Mouse (Mus musculus): ENCODE results near the gene Tmcc3. TPM values are rescaled to one million over a fixed set of nuclear protein-coding genes. Genes with fewer than 3 reads are reported as not detected.

Tmcc3 gene
- total RNA-seq, 1 experiment: 7.0 TPM

GRCm38 (mm10) chr10:94496826-94497440 is 185.2 kb downstream of the Tmcc3 start:
- Histone ChIP-seq H3K9me3 (ENCODE audit: control insufficient read depth, insufficient read depth, low read depth, low read length) (no peaks in the 10 kb centered on the region), H3K9ac (ENCODE audit: insufficient read depth, low read depth, low read length, poor library complexity, severe bottlenecking) (no peak overlapping the region), H3K27ac (ENCODE audit: insufficient read depth, low read depth, low read length, poor library complexity, severe bottlenecking) (no peak overlapping the region), H3K4me3 (ENCODE audit: insufficient read depth in 1 of 2, low read depth in 1 of 2, low read length in 2 of 2, poor library complexity in 1 of 2, severe bottlenecking in 1 of 2) (no peak overlapping the region), H3K36me3 (ENCODE audit: control insufficient read depth, insufficient read depth, low read length, poor library complexity, severe bottlenecking) (no peaks in the 10 kb centered on the region), H3K4me1 (ENCODE audit: control insufficient read depth in 2 of 2, insufficient read depth in 2 of 2, low read length in 2 of 2, poor library complexity in 1 of 2) (no peaks in the 10 kb centered on the region)
- in situ Hi-C loops (cut with MboI; ENCODE audit: low sequenced_read_pairs in 2 of 2, unreplicated experiment in 2 of 2): no loop called here
- no peak for DNase-seq (ENCODE audit: low read depth, low spot score)
- TF ChIP-seq HCFC1 (IDR thresholded peaks at IDR 0.05; ENCODE audit: borderline replicate concordance, insufficient read depth, low read length) (no peak), MAFK (IDR thresholded peaks at IDR 0.05; ENCODE audit: insufficient read depth, low read depth, low read length) (no peak), CHD2 (IDR thresholded peaks at IDR 0.05; ENCODE audit: low read depth, low read length) (no peak), ZNF384 (IDR thresholded peaks at IDR 0.05; ENCODE audit: low read depth, low read length) (no peak), ZC3H11A (IDR thresholded peaks at IDR 0.05; ENCODE audit: borderline replicate concordance, low read depth, low read length) (no peak)

DNA sequence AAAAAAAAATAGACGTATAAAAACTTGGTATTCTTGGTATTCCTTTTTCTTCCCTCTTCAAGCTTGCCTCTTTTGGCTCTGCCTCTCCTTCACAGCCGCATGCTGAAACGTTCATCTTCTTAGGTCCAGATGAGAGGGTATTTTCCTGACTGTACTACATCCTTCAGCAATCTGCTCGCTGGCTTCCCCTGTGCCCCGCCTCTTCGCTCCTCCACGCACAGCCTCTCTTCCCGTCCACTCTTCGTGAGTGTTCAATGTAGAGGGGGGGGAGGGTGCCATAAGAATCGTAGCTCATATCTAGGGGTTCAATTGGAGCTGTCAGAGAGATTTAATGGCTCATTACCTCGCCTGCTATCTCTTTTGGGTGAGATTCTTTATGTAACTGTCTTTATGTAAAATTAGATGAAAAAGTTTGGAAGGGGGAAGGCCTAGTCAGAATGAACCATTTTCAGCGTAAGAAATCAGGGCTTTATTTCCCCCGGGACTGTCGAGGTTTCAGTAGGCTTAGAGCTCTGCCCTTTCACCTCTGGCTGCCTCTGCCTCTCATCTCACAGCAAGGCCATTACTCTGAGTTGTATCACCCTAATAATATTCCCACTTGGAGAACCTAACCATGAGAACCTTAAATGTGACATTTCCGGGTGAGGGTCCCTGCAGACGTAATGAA is 188.6 kb downstream of the Tmcc3 start:
- no peak for DNase-seq (ENCODE audit: low read depth, low spot score)
- H3K27ac ChIP-seq (ENCODE audit: insufficient read depth, low read depth, low read length, poor library complexity, severe bottlenecking): no peak overlapping the region
- no peaks in the 10 kb centered on the region for H3K36me3 ChIP-seq (ENCODE audit: control insufficient read depth, insufficient read depth, low read length, poor library complexity, severe bottlenecking)
- no peak for TF ChIP-seq ZNF384 (IDR thresholded peaks at IDR 0.05; ENCODE audit: low read depth, low read length)
- no peak for TF ChIP-seq CHD2 (IDR thresholded peaks at IDR 0.05; ENCODE audit: low read depth, low read length)
- no peak for TF ChIP-seq ZC3H11A (IDR thresholded peaks at IDR 0.05; ENCODE audit: borderline replicate concordance, low read depth, low read length)
- no peak for TF ChIP-seq HCFC1 (IDR thresholded peaks at IDR 0.05; ENCODE audit: borderline replicate concordance, insufficient read depth, low read length)
- TF ChIP-seq MAFK (IDR thresholded peaks at IDR 0.05; ENCODE audit: insufficient read depth, low read depth, low read length): no peak
- H3K9me3 ChIP-seq (ENCODE audit: control insufficient read depth, insufficient read depth, low read depth, low read length): no peaks in the 10 kb centered on the region
- H3K4me3 ChIP-seq (ENCODE audit: insufficient read depth in 1 of 2, low read depth in 1 of 2, low read length in 2 of 2, poor library complexity in 1 of 2, severe bottlenecking in 1 of 2): no peak overlapping the region
- no peaks in the 10 kb centered on the region for H3K4me1 ChIP-seq (ENCODE audit: control insufficient read depth in 2 of 2, insufficient read depth in 2 of 2, low read length in 2 of 2, poor library complexity in 1 of 2)
- in situ Hi-C loops (cut with MboI; ENCODE audit: low sequenced_read_pairs in 2 of 2, unreplicated experiment in 2 of 2): no loop called here
- no peak overlapping the region for H3K9ac ChIP-seq (ENCODE audit: insufficient read depth, low read depth, low read length, poor library complexity, severe bottlenecking)

- TF ChIP-seq HCFC1 (IDR thresholded peaks at IDR 0.05; ENCODE audit: borderline replicate concordance, insufficient read depth, low read length): no peak
- no peak for TF ChIP-seq MAFK (IDR thresholded peaks at IDR 0.05; ENCODE audit: insufficient read depth, low read depth, low read length)
- TF ChIP-seq ZNF384 (IDR thresholded peaks at IDR 0.05; ENCODE audit: low read depth, low read length): no peak
- TF ChIP-seq ZC3H11A (IDR thresholded peaks at IDR 0.05; ENCODE audit: borderline replicate concordance, low read depth, low read length): no peak
- no peak for TF ChIP-seq CHD2 (IDR thresholded peaks at IDR 0.05; ENCODE audit: low read depth, low read length)
- Histone ChIP-seq H3K4me1 (ENCODE audit: control insufficient read depth in 2 of 2, insufficient read depth in 2 of 2, low read length in 2 of 2, poor library complexity in 1 of 2) (no peaks in the 10 kb centered on the region), H3K4me3 (ENCODE audit: insufficient read depth in 1 of 2, low read depth in 1 of 2, low read length in 2 of 2, poor library complexity in 1 of 2, severe bottlenecking in 1 of 2) (no peak overlapping the region), H3K9ac (ENCODE audit: insufficient read depth, low read depth, low read length, poor library complexity, severe bottlenecking) (no peak overlapping the region), H3K27ac (ENCODE audit: insufficient read depth, low read depth, low read length, poor library complexity, severe bottlenecking) (no peak overlapping the region), H3K9me3 (ENCODE audit: control insufficient read depth, insufficient read depth, low read depth, low read length) (no peaks in the 10 kb centered on the region), H3K36me3 (ENCODE audit: control insufficient read depth, insufficient read depth, low read length, poor library complexity, severe bottlenecking) (no peaks in the 10 kb centered on the region)
- no peak for DNase-seq (ENCODE audit: low read depth, low spot score)
- in situ Hi-C loops (cut with MboI; ENCODE audit: low sequenced_read_pairs in 2 of 2, unreplicated experiment in 2 of 2): no loop called here
Observed at GRCm38 (mm10) chr10:94500877-94501273, 189.1 kb downstream of the Tmcc3 start.

- DNase-seq (ENCODE audit: low read depth, low spot score): no peak
- Histone ChIP-seq H3K27ac (ENCODE audit: insufficient read depth, low read depth, low read length, poor library complexity, severe bottlenecking) (no peak overlapping the region), H3K4me3 (ENCODE audit: insufficient read depth in 1 of 2, low read depth in 1 of 2, low read length in 2 of 2, poor library complexity in 1 of 2, severe bottlenecking in 1 of 2) (no peak overlapping the region), H3K9ac (ENCODE audit: insufficient read depth, low read depth, low read length, poor library complexity, severe bottlenecking) (no peak overlapping the region), H3K36me3 (ENCODE audit: control insufficient read depth, insufficient read depth, low read length, poor library complexity, severe bottlenecking) (no peaks in the 10 kb centered on the region), H3K4me1 (ENCODE audit: control insufficient read depth in 2 of 2, insufficient read depth in 2 of 2, low read length in 2 of 2, poor library complexity in 1 of 2) (no peaks in the 10 kb centered on the region), H3K9me3 (ENCODE audit: control insufficient read depth, insufficient read depth, low read depth, low read length) (no peaks in the 10 kb centered on the region)
- TF ChIP-seq MAFK (IDR thresholded peaks at IDR 0.05; ENCODE audit: insufficient read depth, low read depth, low read length) (no peak), ZNF384 (IDR thresholded peaks at IDR 0.05; ENCODE audit: low read depth, low read length) (no peak), CHD2 (IDR thresholded peaks at IDR 0.05; ENCODE audit: low read depth, low read length) (no peak), ZC3H11A (IDR thresholded peaks at IDR 0.05; ENCODE audit: borderline replicate concordance, low read depth, low read length) (no peak), HCFC1 (IDR thresholded peaks at IDR 0.05; ENCODE audit: borderline replicate concordance, insufficient read depth, low read length) (no peak)
- in situ Hi-C loops (cut with MboI; ENCODE audit: low sequenced_read_pairs in 2 of 2, unreplicated experiment in 2 of 2): no loop called here
Observed at GRCm38 (mm10) chr10:94501796-94502195, 190.0 kb downstream of the Tmcc3 start.
